ENCODE assay signal across 8 mouse cellular contexts in genomic region chr4:135850411-135851095, GRCm38 (mm10). TPM values are rescaled to one million over a fixed set of nuclear protein-coding genes. Genes with fewer than 3 reads are reported as not detected.
DNase-seq lines count a peak whose midpoint lies in the region; ATAC-seq lines count a peak whose summit lies in the region.

No protein-coding gene starts in this region.

- no peak for ATAC-seq in kidney, embryonic 14.5 days (ENCODE audit: low FRiP score, low TSS enrichment)
- no peak for ATAC-seq in embryonic facial prominence, embryonic 13.5 days (ENCODE audit: insufficient number of reproducible peaks, insufficient read depth, low FRiP score, low TSS enrichment, low read depth)

- H3K27ac ChIP-seq in kidney, embryonic 14.5 days (ENCODE audit: low read depth, low read length) = no peak overlapping the region
- peak overlapping the region; percentile 58 for H3K27ac ChIP-seq in embryonic facial prominence, embryonic 13.5 days
- H3K27ac ChIP-seq in midbrain, embryonic 10.5 days (replicated peaks) = peak overlapping the region; percentile 59; the same call in 1 of the 2 replicates

- H3K4me1 ChIP-seq in kidney, embryonic 14.5 days (ENCODE audit: control insufficient read depth, insufficient read depth, low read length) = peaks cover 3% of the 10 kb centered on the region; the same call in 1 of the 2 replicates
- peaks cover 24% of the 10 kb centered on the region for H3K4me1 ChIP-seq in embryonic facial prominence, embryonic 13.5 days
- H3K4me1 ChIP-seq in midbrain, embryonic 10.5 days = peaks cover 27% of the 10 kb centered on the region

- DNase-seq in kidney, adult 18-20 months = no peak
- peak; percentile 51 for DNase-seq in induced T-regulatory cell, adult 2 months (ENCODE audit: low read depth)
- no peak for DNase-seq in midbrain, embryonic 10.5 days (ENCODE audit: low spot score)
- peak; percentile 50 to 54 for DNase-seq in thymus, postnatal 10 days (ENCODE audit: low spot score in 2 of 2)
- DNase-seq in urinary bladder, postnatal 25 days (ENCODE audit: low spot score) = no peak
- DNase-seq in ovary, postnatal 10 days (ENCODE audit: low spot score) = no peak

- peak overlapping the region; percentile 20 for H3K9ac ChIP-seq in kidney, embryonic 14.5 days (ENCODE audit: low read depth, low read length)
- H3K9ac ChIP-seq in embryonic facial prominence, embryonic 13.5 days = peak overlapping the region; percentile 37; the same call in 1 of the 2 replicates

- no peaks in the 10 kb centered on the region for H3K9me3 ChIP-seq in kidney, embryonic 14.5 days (ENCODE audit: control insufficient read depth, low read length)
- H3K9me3 ChIP-seq in embryonic facial prominence, embryonic 13.5 days = no peaks in the 10 kb centered on the region
- no peaks in the 10 kb centered on the region for H3K9me3 ChIP-seq in midbrain, embryonic 10.5 days (replicated peaks)

- no peak overlapping the region for H3K4me2 ChIP-seq in kidney, embryonic 14.5 days (replicated peaks; ENCODE audit: low read depth, low read length)
- H3K4me2 ChIP-seq in embryonic facial prominence, embryonic 13.5 days = peak overlapping the region; percentile 33

- no peaks in the 10 kb centered on the region for H3K36me3 ChIP-seq in kidney, embryonic 14.5 days (ENCODE audit: control insufficient read depth, insufficient read depth, low read length)
- no peaks in the 10 kb centered on the region for H3K36me3 ChIP-seq in embryonic facial prominence, embryonic 13.5 days
- no peaks in the 10 kb centered on the region for H3K36me3 ChIP-seq in midbrain, embryonic 10.5 days

- WGBS in kidney, embryonic 14.5 days = 31% methylated on average over 13 of the region's 13 CpGs
- 22% methylated on average over 13 of the region's 13 CpGs for WGBS in embryonic facial prominence, embryonic 13.5 days
- 40% methylated on average over 13 of the region's 13 CpGs for WGBS in midbrain, embryonic 10.5 days

- H3K4me3 ChIP-seq in kidney, embryonic 14.5 days (ENCODE audit: low read length) = no peak overlapping the region
- no peak overlapping the region for H3K4me3 ChIP-seq in embryonic facial prominence, embryonic 13.5 days
- peak overlapping the region; percentile 4; the same call in 1 of the 2 replicates for H3K4me3 ChIP-seq in midbrain, embryonic 10.5 days

- H3K27me3 ChIP-seq in kidney, embryonic 14.5 days (ENCODE audit: control insufficient read depth, insufficient read depth, low read length) = no peaks in the 10 kb centered on the region
- H3K27me3 ChIP-seq in embryonic facial prominence, embryonic 13.5 days = no peaks in the 10 kb centered on the region
- H3K27me3 ChIP-seq in midbrain, embryonic 10.5 days (ENCODE audit: low read depth, poor library complexity, severe bottlenecking) = no peaks in the 10 kb centered on the region

RNA-seq across cellular contexts. Expression of gene Srsf10, which starts 5.0 kb away (rescaled TPM):
- 334 and 342 TPM in 2 replicates for polyA plus RNA-seq in kidney, embryonic 14.5 days (2014; fragmentation: Nextera tagmentation; extraction: Ambion mirVana)
- polyA plus RNA-seq in embryonic facial prominence, embryonic 13.5 days (2015; fragmentation: Nextera tagmentation; extraction: Ambion mirVana) = 324 and 327 TPM in 2 replicates
- polyA plus RNA-seq in midbrain, embryonic 10.5 days (2016; fragmentation: Nextera tagmentation; extraction: Ambion mirVana) = 368 and 383 TPM in 2 replicates

RNA-seq across cellular contexts. Expression of gene Pnrc2, which starts 23.1 kb away (rescaled TPM):
- polyA plus RNA-seq in kidney, embryonic 14.5 days (2014; fragmentation: Nextera tagmentation; extraction: Ambion mirVana) = 174 and 209 TPM in 2 replicates
- polyA plus RNA-seq in embryonic facial prominence, embryonic 13.5 days (2015; fragmentation: Nextera tagmentation; extraction: Ambion mirVana) = 183 and 196 TPM in 2 replicates
- 216 and 225 TPM in 2 replicates for polyA plus RNA-seq in midbrain, embryonic 10.5 days (2016; fragmentation: Nextera tagmentation; extraction: Ambion mirVana)

RNA-seq across cellular contexts. Expression of gene Cnr2, which starts 44.6 kb away (rescaled TPM):
- 0.10 and 0.45 TPM in 2 replicates for polyA plus RNA-seq in kidney, embryonic 14.5 days (2014; fragmentation: Nextera tagmentation; extraction: Ambion mirVana)
- polyA plus RNA-seq in embryonic facial prominence, embryonic 13.5 days (2015; fragmentation: Nextera tagmentation; extraction: Ambion mirVana) = 0.51 and 0.55 TPM in 2 replicates
- 0.46 and 0.60 TPM in 2 replicates for polyA plus RNA-seq in midbrain, embryonic 10.5 days (2016; fragmentation: Nextera tagmentation; extraction: Ambion mirVana)

Comparison
In these comparisons a context has a peak if more than half of its experiments do, and no peak if none do; other contexts are left out.
1. DNase-seq: peak in induced T-regulatory cell, adult 2 months (single experiment) and thymus, postnatal 10 days (2 of 2); none in kidney, adult 18-20 months (single experiment), midbrain, embryonic 10.5 days (single experiment), urinary bladder, postnatal 25 days (single experiment) and ovary, postnatal 10 days (single experiment).